Mouse (Mus musculus) CH12.LX (cell line): ENCODE measurements around the gene Rnf115. TPM values are rescaled to one million over a fixed set of nuclear protein-coding genes. Genes with fewer than 3 reads are reported as not detected.

Source experiments
- DNase-seq: peaks from one replicate; pipeline ENCODE4 v3.0.0-alpha.2; 2013; ENCODE audit errors: extremely low read depth
- H3K27ac ChIP-seq: 2 replicates; pipeline ENCODE4 v1.5.1; 2012; ENCODE audit warnings: low read depth, mild to moderate bottlenecking, control low read depth, moderate library complexity; ENCODE audit not compliant: insufficient read depth
- H3K27me3 ChIP-seq: replicated peaks from 2 replicates; pipeline ENCODE3; 2012; ENCODE audit warnings: inconsistent platforms
- H3K36me3 ChIP-seq, 2 experiments: replicated peaks in 1 of 2; 2 replicates each; pipeline versions ENCODE3 to v1.6.1; 2012; ENCODE audit warnings: inconsistent platforms in 1 of 2, low read length in 1 of 2, mild to moderate bottlenecking in 1 of 2, mixed read lengths in 1 of 2, moderate library complexity in 1 of 2; ENCODE audit not compliant: control insufficient read depth in 1 of 2, insufficient read depth in 1 of 2
- H3K4me1 ChIP-seq, 2 experiments: 2 replicates each; pipeline ENCODE4 v1.6.1; 2012; ENCODE audit warnings: inconsistent platforms in 1 of 2, moderate library complexity in 1 of 2; ENCODE audit not compliant: insufficient read depth in 2 of 2, control insufficient read depth in 1 of 2
- H3K4me2 ChIP-seq: 2 replicates; pipeline ENCODE4 v1.6.1; 2012; ENCODE audit warnings: low read depth, mild to moderate bottlenecking, control low read depth; ENCODE audit not compliant: poor library complexity, insufficient read depth, severe bottlenecking
- H3K4me3 ChIP-seq, 3 experiments: fragments of 150-350 bp in 1 of 3; sonication (generic) in 1 of 3; replicated peaks in 1 of 3; 2 replicates each; pipeline versions ENCODE3 to v1.5.1; 2011 to 2012; ENCODE audit warnings: low read depth in 2 of 3, low read length in 2 of 3, mild to moderate bottlenecking in 2 of 3, moderate library complexity in 2 of 3, control low read depth in 1 of 3, improper control_type of control experiment in 1 of 3, inconsistent platforms in 1 of 3, mixed read lengths in 1 of 3; ENCODE audit not compliant: poor library complexity in 1 of 3
- H3K79me2 ChIP-seq: replicated peaks from 2 replicates; pipeline ENCODE4 v1.6.1; 2012; ENCODE audit warnings: mild to moderate bottlenecking, moderate library complexity; ENCODE audit not compliant: control insufficient read depth, poor library complexity, insufficient read depth, severe bottlenecking; ENCODE audit errors: extremely low read depth
- H3K9ac ChIP-seq: 2 replicates; pipeline ENCODE4 v1.6.1; 2012; ENCODE audit warnings: low read depth, mild to moderate bottlenecking, control low read depth, moderate library complexity; ENCODE audit not compliant: insufficient read depth
- H3K9me3 ChIP-seq: replicated peaks from 2 replicates; pipeline ENCODE3; 2012; ENCODE audit warnings: low read length, inconsistent platforms, mixed read lengths
- BHLHE40 ChIP-seq: IDR thresholded peaks from 2 replicates; pipeline ENCODE4 v1.6.1; 2011; ENCODE audit warnings: mild to moderate bottlenecking, low read depth, low read length, improper control_type of control experiment
- CHD1 ChIP-seq: IDR thresholded peaks from 2 replicates; pipeline ENCODE4 v1.6.1; 2012; ENCODE audit warnings: low read depth, low read length, improper control_type of control experiment, inconsistent platforms
- CTCF ChIP-seq, 2 experiments: IDR thresholded peaks in 1 of 2; conservative IDR thresholded peaks in 1 of 2; 2 replicates each; pipeline ENCODE4 v1.5.1; 2011 to 2012; ENCODE audit warnings: low read depth in 2 of 2, low read length in 2 of 2, improper control_type of control experiment in 1 of 2, inconsistent platforms in 1 of 2, mild to moderate bottlenecking in 1 of 2, moderate library complexity in 1 of 2
- E2F4 ChIP-seq: IDR thresholded peaks from 2 replicates; pipeline ENCODE4 v1.6.1; 2011; ENCODE audit warnings: low read depth, low read length, improper control_type of control experiment; ENCODE audit not compliant: insufficient replicate concordance
- ELF1 ChIP-seq: IDR thresholded peaks from 2 replicates; pipeline ENCODE4 v1.6.1; 2014; ENCODE audit warnings: low read depth, mild to moderate bottlenecking, inconsistent platforms, low read length, improper control_type of control experiment
- EP300 ChIP-seq: IDR thresholded peaks from 2 replicates; pipeline ENCODE4 v1.6.1; 2011; ENCODE audit warnings: low read length, improper control_type of control experiment
- ETS1 ChIP-seq: conservative IDR thresholded peaks from 2 replicates; pipeline ENCODE4 v1.6.1; 2012; ENCODE audit warnings: low read depth, mild to moderate bottlenecking, inconsistent platforms, low read length, improper control_type of control experiment, moderate library complexity
- GABPA ChIP-seq: IDR thresholded peaks from 2 replicates; pipeline ENCODE4 v1.6.1; 2012; ENCODE audit warnings: low read depth, low read length, improper control_type of control experiment, inconsistent platforms; ENCODE audit not compliant: insufficient replicate concordance
- HCFC1 ChIP-seq: IDR thresholded peaks from 2 replicates; pipeline ENCODE4 v1.6.1; 2012; ENCODE audit warnings: low read depth, mild to moderate bottlenecking, inconsistent platforms, low read length, improper control_type of control experiment
- IRF4 ChIP-seq: IDR thresholded peaks from 2 replicates; pipeline ENCODE4 v1.6.1; 2014; ENCODE audit warnings: low read depth, mild to moderate bottlenecking, inconsistent platforms, low read length, improper control_type of control experiment
- JUND ChIP-seq: conservative IDR thresholded peaks from 2 replicates; pipeline ENCODE4 v1.6.1; 2011; ENCODE audit warnings: low read depth, low read length, improper control_type of control experiment
- KAT2A ChIP-seq: IDR thresholded peaks from 2 replicates; pipeline ENCODE4 v1.6.1; 2012; ENCODE audit warnings: low read length, improper control_type of control experiment, inconsistent platforms; ENCODE audit not compliant: insufficient replicate concordance
- MAFK ChIP-seq: IDR thresholded peaks from 2 replicates; pipeline ENCODE4 v1.6.1; 2011; ENCODE audit warnings: low read length, improper control_type of control experiment; ENCODE audit not compliant: insufficient replicate concordance
- MAX ChIP-seq: IDR thresholded peaks from 2 replicates; pipeline ENCODE4 v1.6.1; 2011; ENCODE audit warnings: low read length, improper control_type of control experiment
- MEF2A ChIP-seq: IDR thresholded peaks from 2 replicates; pipeline ENCODE4 v1.6.1; 2014; ENCODE audit warnings: low read depth, mild to moderate bottlenecking, inconsistent platforms, low read length, improper control_type of control experiment, borderline replicate concordance
- MXI1 ChIP-seq: IDR thresholded peaks from 2 replicates; pipeline ENCODE4 v1.6.1; 2011; ENCODE audit warnings: mild to moderate bottlenecking, low read depth, low read length, improper control_type of control experiment
- NRF1 ChIP-seq: IDR thresholded peaks from 2 replicates; pipeline ENCODE4 v1.6.1; 2014; ENCODE audit warnings: low read depth, mild to moderate bottlenecking, inconsistent platforms, low read length, improper control_type of control experiment, moderate library complexity
- PAX5 ChIP-seq: IDR thresholded peaks from 2 replicates; pipeline ENCODE4 v1.6.1; 2012; ENCODE audit warnings: low read length, inconsistent platforms, mixed read lengths
- POLR2AphosphoS2 ChIP-seq: IDR thresholded peaks from 2 replicates; pipeline ENCODE4 v1.6.1; 2011; ENCODE audit warnings: low read depth, low read length, improper control_type of control experiment
- RCOR1 ChIP-seq: conservative IDR thresholded peaks from 2 replicates; pipeline ENCODE4 v1.6.1; 2012; ENCODE audit warnings: low read depth, mild to moderate bottlenecking, inconsistent platforms, low read length, improper control_type of control experiment
- SIN3A ChIP-seq: IDR thresholded peaks from 2 replicates; pipeline ENCODE4 v1.6.1; 2012; ENCODE audit warnings: low read length, improper control_type of control experiment, inconsistent platforms
- TBP ChIP-seq: conservative IDR thresholded peaks from 2 replicates; pipeline ENCODE4 v1.6.1; 2011; ENCODE audit warnings: low read depth, low read length, improper control_type of control experiment
- TCF12 ChIP-seq: IDR thresholded peaks from 2 replicates; pipeline ENCODE4 v1.6.1; 2014; ENCODE audit warnings: low read depth, mild to moderate bottlenecking, inconsistent platforms, low read length, improper control_type of control experiment
- UBTF ChIP-seq: IDR thresholded peaks from 2 replicates; pipeline ENCODE4 v1.6.1; 2012; ENCODE audit warnings: low read depth, mild to moderate bottlenecking, inconsistent platforms, low read length, improper control_type of control experiment, moderate library complexity
- USF1 ChIP-seq: IDR thresholded peaks from 2 replicates; pipeline ENCODE4 v1.6.1; 2014; ENCODE audit warnings: low read depth, mild to moderate bottlenecking, inconsistent platforms, low read length, improper control_type of control experiment
- USF2 ChIP-seq: conservative IDR thresholded peaks from 2 replicates; pipeline ENCODE4 v1.6.1; 2011; ENCODE audit warnings: low read depth, low read length, improper control_type of control experiment
- ZC3H11A ChIP-seq: IDR thresholded peaks from 2 replicates; pipeline ENCODE4 v1.6.1; 2012; ENCODE audit warnings: low read depth, mild to moderate bottlenecking, inconsistent platforms, low read length, improper control_type of control experiment
- ZKSCAN1 ChIP-seq: IDR thresholded peaks from 2 replicates; pipeline ENCODE4 v1.6.1; 2012; ENCODE audit warnings: low read depth, inconsistent platforms, low read length, improper control_type of control experiment, borderline replicate concordance
- ZMIZ1 ChIP-seq: IDR thresholded peaks from 2 replicates; pipeline ENCODE4 v1.6.1; 2012; ENCODE audit warnings: low read depth, mild to moderate bottlenecking, inconsistent platforms, low read length, improper control_type of control experiment
- ZNF384 ChIP-seq: IDR thresholded peaks from 2 replicates; pipeline ENCODE4 v1.6.1; 2012; ENCODE audit warnings: low read depth, low read length, improper control_type of control experiment, inconsistent platforms
- dilution Hi-C: fragments of 300-500 bp; cut with MboI; formaldehyde crosslinking; loops from 2 replicates; pipeline ENCODE4 v1.14.3; 2020; ENCODE audit warnings: low sequenced_read_pairs; ENCODE audit not compliant: extremely low pct_unique_long_range_greater_than_20kb, extremely low pct_ligation_motif_present
- in situ Hi-C: fragments of 300-500 bp; cut with MboI; formaldehyde crosslinking; loops from 3 replicates; pipeline ENCODE4 v1.14.3; 2019; ENCODE audit warnings: low sequenced_read_pairs, low pct_ligation_motif_present, low pct_unique_long_range_greater_than_20kb, mixed read lengths
- polyA plus RNA-seq: library from polyadenylated mRNA; unstranded; fragments of >175 nt; gene quantifications from 2 replicates; pipeline ENCODE4 v1.2.1, GENCODE M21; 2012; ENCODE audit warnings: low read depth; ENCODE audit not compliant: insufficient read length
- total RNA-seq, 2 experiments: library from RNA; depleted of rRNA; stranded (reverse); fragments of 300-350 nt in 1 of 2; fragments of >200 nt in 1 of 2; gene quantifications; 2 replicates each; pipeline ENCODE4 v1.2.3; 2012 to 2014

Rnf115 gene
- total and polyA plus RNA-seq, 3 experiments = 25.8 to 79.3 (median 64.7) TPM

DNA sequence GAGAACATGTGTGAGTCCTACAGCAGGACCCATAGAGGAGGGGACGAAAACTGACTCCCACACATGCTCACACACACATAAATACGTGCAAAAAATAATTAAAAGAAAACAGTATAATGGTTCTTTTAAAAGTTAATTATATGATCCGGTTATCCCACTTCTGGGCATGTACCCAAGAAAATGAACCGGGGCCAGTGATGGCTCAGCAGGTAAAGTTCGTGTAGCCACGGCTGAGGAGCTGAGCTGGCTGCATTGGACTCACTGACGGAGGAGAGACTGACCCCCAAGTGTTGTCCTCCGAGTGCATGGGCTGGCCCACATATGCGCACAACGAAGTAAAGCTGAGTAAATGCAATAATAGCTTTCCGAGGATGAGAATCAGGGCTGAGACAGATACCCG is 97.2 kb downstream of the Rnf115 start:
- Histone ChIP-seq H3K79me2 (no peaks in the 10 kb centered on the region), H3K4me3 (no peak overlapping the region), H3K9ac (no peak overlapping the region), H3K4me1 (no peaks in the 10 kb centered on the region), H3K4me2 (no peak overlapping the region), H3K27ac (no peak overlapping the region), H3K9me3 (no peaks in the 10 kb centered on the region), H3K36me3 (no peaks in the 10 kb centered on the region), H3K27me3 (no peaks in the 10 kb centered on the region)
- no peak for TF ChIP-seq CHD1
- no peak for TF ChIP-seq ETS1
- TF ChIP-seq EP300 = no peak
- no peak for TF ChIP-seq HCFC1
- no peak for TF ChIP-seq USF2
- TF ChIP-seq ZC3H11A = no peak
- TF ChIP-seq BHLHE40 = no peak
- TF ChIP-seq SIN3A = no peak
- no peak for TF ChIP-seq KAT2A
- no peak for TF ChIP-seq CTCF (conservative IDR thresholded peaks at IDR 0.05 in 1 of 2, IDR thresholded peaks at IDR 0.05 in 1 of 2; ENCODE audit: low read depth in 2 of 2, low read length in 2 of 2)
- TF ChIP-seq USF1 = no peak
- no peak for TF ChIP-seq ZKSCAN1
- TF ChIP-seq GABPA = no peak
- TF ChIP-seq TCF12 = no peak
- TF ChIP-seq NRF1 = no peak
- no peak for TF ChIP-seq JUND
- no peak for TF ChIP-seq MXI1
- no peak for TF ChIP-seq ELF1
- dilution Hi-C loops (no loop called here), in situ Hi-C loops (loop anchor here (25.0 kb wide), 1 partner anchor 263 kb away; no protein-coding TSS in a partner anchor)
- DNase-seq = no peak

DNA sequence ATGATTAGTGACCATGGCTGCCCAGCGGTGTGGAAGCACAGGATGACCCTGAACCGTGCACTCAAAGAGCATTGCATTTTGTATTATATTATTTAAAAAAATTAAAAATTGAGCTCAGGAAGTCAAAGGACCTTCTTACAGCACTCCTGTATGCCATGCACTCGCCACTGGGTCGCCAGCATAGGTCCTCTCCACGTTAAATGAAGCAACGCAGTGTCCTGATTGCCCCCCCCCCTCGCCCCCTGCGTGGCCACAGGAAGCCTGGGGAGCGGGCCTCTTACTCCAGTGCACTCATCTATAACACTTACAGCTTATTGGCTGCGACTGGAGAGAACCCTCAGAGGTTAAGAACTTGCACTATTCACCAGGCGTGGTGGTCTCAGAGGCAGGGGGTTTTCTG is 97.8 kb downstream of the Rnf115 start:
- in situ Hi-C loops = no loop called here
- Histone ChIP-seq H3K27me3 (no peaks in the 10 kb centered on the region), H3K4me1 (no peaks in the 10 kb centered on the region), H3K79me2 (no peaks in the 10 kb centered on the region), H3K36me3 (no peaks in the 10 kb centered on the region), H3K27ac (no peak overlapping the region), H3K9me3 (no peaks in the 10 kb centered on the region), H3K9ac (no peak overlapping the region), H3K4me2 (no peak overlapping the region), H3K4me3 (no peak overlapping the region)
- DNase-seq = no peak
- dilution Hi-C loops = no loop called here
- TF ChIP-seq IRF4 (no peak), RCOR1 (no peak), USF2 (no peak), PAX5 (no peak), USF1 (no peak), MEF2A (no peak), HCFC1 (no peak), MAFK (no peak), E2F4 (no peak), ZNF384 (no peak), EP300 (no peak), POLR2AphosphoS2 (no peak), GABPA (no peak), TCF12 (no peak), TBP (no peak), MAX (no peak), UBTF (no peak), ZMIZ1 (no peak), MXI1 (no peak)
